Mouse (Mus musculus) spleen, adult 2 months (tissue): ENCODE data around the gene Mrpl33.

Source experiments
- CTCF ChIP-seq: fragments of 200-500 bp; IDR thresholded peaks from 2 replicates; pipeline ENCODE4 v1.5.1; 2011; ENCODE audit warnings: mild to moderate bottlenecking, inconsistent platforms; ENCODE audit not compliant: insufficient read depth, insufficient read length, insufficient replicate concordance; ENCODE audit errors: extremely low read depth
- POLR2A ChIP-seq: fragments of 200-500 bp; IDR thresholded peaks from 2 replicates; pipeline ENCODE4 v1.6.1; 2011; ENCODE audit warnings: low read depth, low read length, inconsistent platforms

DNA sequence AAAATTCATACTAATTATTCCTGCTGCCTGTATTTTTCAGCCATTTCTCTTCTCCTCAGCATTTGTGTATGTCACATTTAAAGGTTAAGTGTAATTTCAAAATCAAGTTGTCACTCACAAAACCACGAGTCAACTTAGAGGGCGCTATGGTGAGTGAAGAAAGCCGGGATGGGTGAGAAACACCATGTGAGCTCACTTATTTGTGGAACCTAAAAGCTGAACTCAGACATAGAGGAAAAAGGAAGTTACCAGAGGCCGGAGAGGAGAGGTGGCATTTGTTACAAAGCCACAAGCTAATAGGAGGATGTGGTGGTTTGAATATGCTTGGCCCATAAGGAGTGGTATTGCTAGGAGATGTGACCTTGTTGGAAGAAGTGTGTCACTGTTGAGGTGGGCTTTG is 83.4 kb downstream of the Mrpl33 start:
- no peak for TF ChIP-seq CTCF
- TF ChIP-seq POLR2A, result no peak
